Mouse (Mus musculus) liver, embryonic 16.5 days (tissue): ENCODE data around the gene Rnf38. TPM values are rescaled to one million over a fixed set of nuclear protein-coding genes. Genes with fewer than 3 reads are reported as not detected.

ENCODE experiments used
- ATAC-seq: fragments of 200-750 bp; cut with Nextera tagmentation; 2 replicates; pipeline ENCODE4 v1.8.0; 2017; ENCODE audit warnings: low read depth, mild to moderate bottlenecking, moderate number of reproducible peaks, moderate library complexity
- H3K27ac ChIP-seq: fragments of 300-500 bp; sonication (generic); 2 replicates; pipeline ENCODE4 v1.5.1; 2014; ENCODE audit warnings: mild to moderate bottlenecking, low read length
- H3K27me3 ChIP-seq: fragments of 300-500 bp; sonication (generic); 2 replicates; pipeline ENCODE4 v1.6.1; 2014; ENCODE audit warnings: low read depth, low read length, mixed read lengths; ENCODE audit not compliant: control insufficient read depth, insufficient read depth
- H3K36me3 ChIP-seq: fragments of 300-500 bp; sonication (generic); 2 replicates; pipeline ENCODE4 v1.6.1; 2014; ENCODE audit warnings: mild to moderate bottlenecking; ENCODE audit not compliant: control insufficient read depth, insufficient read depth
- H3K4me1 ChIP-seq: fragments of 300-500 bp; sonication (generic); 2 replicates; pipeline ENCODE4 v1.6.1; 2014; ENCODE audit warnings: low read depth, low read length, mixed read lengths; ENCODE audit not compliant: control insufficient read depth
- H3K4me2 ChIP-seq: fragments of 300-500 bp; sonication (generic); 2 replicates; pipeline ENCODE4 v1.6.1; 2014; ENCODE audit warnings: low read depth, low read length, mixed read lengths
- H3K4me3 ChIP-seq: fragments of 300-500 bp; sonication (generic); 2 replicates; pipeline ENCODE4 v1.5.1; 2014; ENCODE audit warnings: low read depth, mild to moderate bottlenecking, low read length
- H3K9ac ChIP-seq: fragments of 300-500 bp; sonication (generic); 2 replicates; pipeline ENCODE4 v1.6.1; 2014; ENCODE audit warnings: low read depth, low read length
- H3K9me3 ChIP-seq: fragments of 300-500 bp; sonication (generic); replicated peaks from 2 replicates; pipeline ENCODE4 v1.6.1; 2016; ENCODE audit warnings: low read length; ENCODE audit not compliant: control insufficient read depth
- WGBS: fragments of 180-500 bp; shearing (Covaris S2); extraction: QIAGEN DNeasy Blood & Tissue Kit; methylation state at CpG from one replicate; pipeline ENCODE4 v1.1.7; 2014; ENCODE audit not compliant: insufficient replicate concordance; 5-methylcytosine and 5-hydroxymethylcytosine counted together
- polyA plus RNA-seq: library from polyadenylated mRNA; unstranded; fragments of >200 nt; fragmentation: Nextera tagmentation; extraction: Ambion mirVana; gene quantifications from 2 replicates; pipeline ENCODE4 v1.2.1, GENCODE M21; 2015

Gene Rnf38
- polyA plus RNA-seq, 1 experiment from 2014 or later, result 12.1 TPM

- H3K9me3 ChIP-seq, result no peaks in the 10 kb centered on the region
- no peak overlapping the region for H3K9ac ChIP-seq
- H3K27me3 ChIP-seq, result no peaks in the 10 kb centered on the region
- H3K36me3 ChIP-seq, result no peaks in the 10 kb centered on the region
- H3K4me3 ChIP-seq, result no peak overlapping the region
- no peak overlapping the region for H3K4me2 ChIP-seq
- no peak for ATAC-seq
- WGBS, result 40% methylated on average over 11 of the region's 11 CpGs
- H3K4me1 ChIP-seq, result peaks cover 4% of the 10 kb centered on the region
- no peak overlapping the region for H3K27ac ChIP-seq
Measured at GRCm38 (mm10) chr4:44097576-44098335, 135.8 kb downstream of the Rnf38 start.

DNA sequence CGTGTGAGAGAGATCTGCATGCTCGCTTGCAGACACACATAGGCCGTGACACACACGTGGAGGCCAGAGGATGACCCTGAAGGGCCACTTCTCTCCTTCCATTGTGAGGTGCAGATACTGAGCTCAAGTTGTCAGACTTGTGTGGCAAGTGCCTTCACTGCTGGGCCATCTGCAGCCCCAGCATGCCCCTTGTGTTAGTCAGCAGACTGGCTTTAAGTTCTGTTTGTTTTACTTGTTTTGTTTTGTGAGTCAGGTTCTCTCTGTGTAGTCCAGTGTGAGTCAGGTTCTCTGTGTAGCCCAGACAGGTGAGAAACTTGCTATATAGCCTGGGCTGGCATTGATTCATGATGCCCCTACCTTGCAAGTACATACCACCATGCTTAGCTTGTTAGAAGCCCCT is 139.1 kb downstream of the Rnf38 start:
- 62% methylated on average over 4 of the region's 4 CpGs for WGBS
- no peak overlapping the region for H3K4me3 ChIP-seq
- H3K27me3 ChIP-seq, result no peaks in the 10 kb centered on the region
- no peak overlapping the region for H3K9ac ChIP-seq
- H3K4me1 ChIP-seq, result peaks cover 10% of the 10 kb centered on the region
- no peak overlapping the region for H3K4me2 ChIP-seq
- no peak for ATAC-seq
- no peaks in the 10 kb centered on the region for H3K9me3 ChIP-seq
- H3K27ac ChIP-seq, result no peak overlapping the region
- no peaks in the 10 kb centered on the region for H3K36me3 ChIP-seq

- H3K9me3 ChIP-seq, result no peaks in the 10 kb centered on the region
- H3K36me3 ChIP-seq, result no peaks in the 10 kb centered on the region
- no peaks in the 10 kb centered on the region for H3K27me3 ChIP-seq
- ATAC-seq, result peak; percentile 89
- 41% methylated on average over 11 of the region's 11 CpGs for WGBS
- H3K4me3 ChIP-seq, result no peak overlapping the region
- peak overlapping the region; percentile 12; the same call in 1 of the 2 replicates for H3K9ac ChIP-seq
- H3K4me2 ChIP-seq, result peak overlapping the region; percentile 45; the same call in 1 of the 2 replicates
- no peak overlapping the region; the same call in 1 of the 2 replicates for H3K27ac ChIP-seq
- peaks cover 10% of the 10 kb centered on the region for H3K4me1 ChIP-seq
Measured at GRCm38 (mm10) chr4:44092359-44092758, 141.2 kb downstream of the Rnf38 start.

DNA sequence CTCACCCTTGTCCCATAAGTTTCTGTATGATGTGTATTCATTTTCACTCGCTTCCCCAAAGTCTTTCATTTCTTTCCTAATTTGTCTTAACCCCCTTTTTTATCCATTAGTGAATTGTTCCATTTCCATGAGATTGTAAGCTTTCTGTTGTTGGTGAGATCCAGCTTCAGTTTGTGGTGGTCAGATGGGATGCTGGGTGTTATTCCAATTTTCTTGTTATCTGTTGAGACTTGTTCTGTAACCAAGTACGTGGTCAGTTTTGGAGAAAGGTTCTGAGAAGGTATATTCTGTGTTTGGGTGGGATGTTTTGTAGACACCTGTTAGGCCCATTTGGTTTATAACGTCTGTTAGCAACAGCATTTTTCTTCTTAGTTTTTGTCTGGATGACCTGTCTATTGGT is 148.0 kb downstream of the Rnf38 start:
- no peaks in the 10 kb centered on the region for H3K9me3 ChIP-seq
- H3K27me3 ChIP-seq, result peaks cover 5% of the 10 kb centered on the region
- no peak overlapping the region for H3K27ac ChIP-seq
- H3K4me1 ChIP-seq, result no peaks in the 10 kb centered on the region
- no peaks in the 10 kb centered on the region for H3K36me3 ChIP-seq
- 68% methylated on average over 3 of the region's 3 CpGs for WGBS
- H3K4me3 ChIP-seq, result no peak overlapping the region
- H3K9ac ChIP-seq, result no peak overlapping the region
- no peak overlapping the region for H3K4me2 ChIP-seq
- ATAC-seq, result no peak

GRCm38 (mm10) chr4:44084602-44085325 is 148.8 kb downstream of the Rnf38 start:
- Histone ChIP-seq H3K36me3 (no peaks in the 10 kb centered on the region), H3K4me1 (no peaks in the 10 kb centered on the region), H3K27me3 (peaks cover 5% of the 10 kb centered on the region), H3K4me2 (no peak overlapping the region), H3K27ac (no peak overlapping the region), H3K4me3 (no peak overlapping the region), H3K9ac (no peak overlapping the region), H3K9me3 (no peaks in the 10 kb centered on the region)
- WGBS, result 65% methylated on average over 13 of the region's 13 CpGs
- no peak for ATAC-seq

DNA sequence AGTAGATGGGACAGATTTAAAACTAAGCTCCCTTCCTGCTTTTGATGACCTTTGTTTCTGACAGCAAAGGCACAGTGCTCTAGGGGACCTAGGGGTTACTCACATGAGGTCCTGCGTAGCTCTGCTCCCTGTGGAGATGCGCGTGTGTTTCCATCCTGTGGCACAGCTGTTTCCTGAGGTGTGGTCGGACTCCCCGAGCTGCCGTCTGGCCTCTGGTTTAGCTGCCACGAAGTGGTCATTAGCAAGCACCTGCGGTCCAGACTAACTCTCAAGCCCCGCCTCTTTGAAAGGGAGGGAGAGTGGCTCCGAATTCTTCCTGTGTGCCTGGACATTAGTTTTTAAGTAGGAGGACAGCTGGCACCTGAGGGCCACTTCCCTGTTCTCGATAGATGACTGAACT is 149.6 kb downstream of the Rnf38 start, which contains the start of gene Gne:
Gene Gne (minus strand): TSS at position 233 of the 400 bp plus-strand sequence.
- ATAC-seq, result no peak
- H3K9me3 ChIP-seq, result no peaks in the 10 kb centered on the region
- 2% methylated on average over 11 of the region's 11 CpGs for WGBS
- peaks cover 5% of the 10 kb centered on the region for H3K27me3 ChIP-seq
- no peaks in the 10 kb centered on the region for H3K36me3 ChIP-seq
- no peaks in the 10 kb centered on the region for H3K4me1 ChIP-seq
- no peak within 1 kb of the TSS for H3K27ac ChIP-seq
- H3K4me2 ChIP-seq, result peak within 1 kb of the TSS; percentile 40
- H3K4me3 ChIP-seq, result no peak within 1 kb of the TSS
- no peak within 1 kb of the TSS for H3K9ac ChIP-seq

DNA sequence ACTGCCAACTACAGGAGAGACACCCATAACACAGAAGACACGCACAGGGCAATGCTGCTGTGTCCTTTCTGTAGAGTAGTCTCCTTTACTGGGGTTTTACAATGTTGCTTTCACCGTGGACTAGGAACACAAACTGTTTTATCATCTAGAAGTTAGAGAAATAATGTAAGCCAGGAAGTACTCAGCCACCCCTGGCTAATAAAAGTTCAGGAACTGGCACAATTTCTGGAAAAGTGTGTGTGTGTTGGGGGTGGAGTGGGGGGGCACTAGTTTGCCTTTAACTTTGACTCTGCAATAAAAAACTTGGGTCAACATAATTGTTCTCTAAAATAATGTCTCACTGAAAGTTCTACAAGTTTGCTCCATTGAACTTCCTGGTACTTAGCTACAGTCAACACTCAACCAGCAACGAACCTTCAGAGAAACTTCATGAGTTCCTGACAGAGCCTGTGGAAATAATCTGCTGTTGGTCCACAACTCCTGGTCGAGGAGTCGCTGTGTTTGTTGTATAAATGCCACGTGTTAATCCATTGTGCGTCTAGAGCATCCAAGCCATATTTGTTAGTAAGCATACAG is 155.1 kb downstream of the Rnf38 start:
- Histone ChIP-seq H3K27ac (no peak overlapping the region), H3K27me3 (no peaks in the 10 kb centered on the region), H3K9me3 (no peaks in the 10 kb centered on the region), H3K4me3 (no peak overlapping the region), H3K4me1 (peaks cover 13% of the 10 kb centered on the region), H3K9ac (no peak overlapping the region), H3K4me2 (no peak overlapping the region), H3K36me3 (no peaks in the 10 kb centered on the region)
- no peak for ATAC-seq
- WGBS, result 71% methylated on average over 7 of the region's 7 CpGs
